Mouse (Mus musculus) right cerebral cortex, postnatal 25 days (tissue): ENCODE data around the gene Slc24a4.

Experiments used
- DNase-seq: peaks from one replicate; pipeline ENCODE4 v3.0.0; 2022

Gene Slc24a4

DNA sequence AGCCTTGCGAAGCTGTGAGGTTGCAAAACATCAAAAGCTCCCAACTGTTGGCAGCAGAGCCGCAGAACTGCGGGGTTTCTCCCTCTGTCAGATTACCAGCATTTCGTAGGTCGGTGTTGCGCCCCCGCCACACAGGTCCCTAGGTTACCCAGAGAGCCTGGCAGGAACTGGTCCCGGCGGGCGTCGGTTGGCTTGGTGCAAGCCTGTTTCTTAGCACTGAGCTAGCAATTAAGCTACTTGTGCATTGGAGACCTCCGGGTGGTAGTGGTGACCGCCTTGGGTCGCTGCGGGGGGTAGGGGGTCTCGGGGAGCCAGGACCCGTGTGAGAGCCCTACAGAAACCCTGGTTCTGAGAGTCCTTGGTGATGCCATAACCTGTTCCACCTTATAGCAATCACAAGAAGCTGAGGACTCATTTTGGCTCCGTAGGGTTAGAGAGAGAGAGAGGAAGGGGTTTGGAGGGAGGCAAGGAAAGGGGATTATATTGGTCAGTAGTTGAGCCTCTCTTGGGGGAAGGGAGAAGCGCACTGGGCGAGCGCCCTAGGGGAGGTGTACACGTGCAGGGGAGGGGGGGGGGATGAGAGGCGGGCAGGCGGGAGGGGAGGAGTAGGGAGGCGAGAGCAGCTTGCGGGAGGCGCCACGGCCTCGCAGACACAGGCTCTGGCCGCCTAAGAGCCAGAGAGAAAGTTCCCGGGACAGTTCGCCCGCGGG, at the start of gene Slc24a4:
Slc24a4 (plus strand) TSS at position 653 of the 710 bp plus-strand sequence.
- peak; percentile 19 for DNase-seq

DNA sequence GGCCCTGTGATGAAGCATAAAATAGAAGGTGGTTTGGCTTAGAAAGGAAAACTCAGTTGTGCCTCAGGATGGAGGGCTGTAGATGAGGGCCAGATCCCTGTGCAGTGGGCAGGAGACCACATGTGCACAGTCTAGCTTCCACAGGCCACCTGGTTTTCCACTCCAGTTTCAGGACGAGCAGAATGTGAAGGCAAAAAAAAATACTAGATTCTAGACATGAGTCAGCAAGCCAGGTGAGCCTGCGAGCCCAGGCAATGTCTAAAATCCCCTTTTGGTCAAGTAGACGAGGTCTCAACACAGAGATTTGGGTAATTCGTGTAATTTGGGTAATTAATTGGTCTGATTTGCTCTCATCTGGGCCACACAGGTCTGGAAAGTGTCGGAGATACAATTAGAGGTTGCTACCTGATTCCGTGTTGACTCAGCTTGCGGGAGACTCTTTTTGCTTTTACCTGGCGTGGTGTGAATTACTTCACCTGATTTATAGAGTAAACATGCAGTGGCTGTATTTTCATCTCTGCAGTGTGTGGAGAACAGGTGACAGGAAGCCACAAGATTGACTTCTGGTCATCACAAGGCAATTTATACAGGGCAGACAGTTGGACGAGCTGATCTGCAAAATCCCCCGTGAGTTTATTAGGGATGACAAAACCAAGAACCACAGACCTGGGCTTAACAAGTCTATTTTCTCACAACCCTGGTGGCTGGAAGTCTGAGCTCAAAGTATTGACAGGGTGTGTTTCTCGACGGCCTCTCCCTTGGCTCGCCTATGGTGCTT, 45.7 kb upstream of the Slc24a4 start:
- DNase-seq: peak; percentile 23

DNA sequence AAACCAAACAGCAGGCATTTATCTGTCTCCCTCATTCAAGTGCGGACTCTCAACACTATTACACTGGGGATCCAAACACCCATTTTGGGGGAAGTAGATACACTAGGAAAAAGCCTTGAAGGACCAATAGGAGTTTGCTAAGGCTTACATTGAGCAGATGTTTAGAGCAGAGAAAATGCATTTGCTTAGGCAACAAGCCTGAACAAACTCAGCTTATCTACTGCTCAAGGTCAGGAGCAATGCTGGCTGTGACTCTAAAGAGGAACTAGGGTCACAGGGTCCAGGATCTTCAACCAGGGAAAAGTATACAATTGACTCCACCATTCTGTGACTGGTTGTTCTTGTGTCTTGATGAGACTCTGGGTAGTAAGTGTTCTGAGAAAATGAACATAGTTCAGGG, 38.0 kb upstream of the Slc24a4 start:
- DNase-seq: no peak

DNA sequence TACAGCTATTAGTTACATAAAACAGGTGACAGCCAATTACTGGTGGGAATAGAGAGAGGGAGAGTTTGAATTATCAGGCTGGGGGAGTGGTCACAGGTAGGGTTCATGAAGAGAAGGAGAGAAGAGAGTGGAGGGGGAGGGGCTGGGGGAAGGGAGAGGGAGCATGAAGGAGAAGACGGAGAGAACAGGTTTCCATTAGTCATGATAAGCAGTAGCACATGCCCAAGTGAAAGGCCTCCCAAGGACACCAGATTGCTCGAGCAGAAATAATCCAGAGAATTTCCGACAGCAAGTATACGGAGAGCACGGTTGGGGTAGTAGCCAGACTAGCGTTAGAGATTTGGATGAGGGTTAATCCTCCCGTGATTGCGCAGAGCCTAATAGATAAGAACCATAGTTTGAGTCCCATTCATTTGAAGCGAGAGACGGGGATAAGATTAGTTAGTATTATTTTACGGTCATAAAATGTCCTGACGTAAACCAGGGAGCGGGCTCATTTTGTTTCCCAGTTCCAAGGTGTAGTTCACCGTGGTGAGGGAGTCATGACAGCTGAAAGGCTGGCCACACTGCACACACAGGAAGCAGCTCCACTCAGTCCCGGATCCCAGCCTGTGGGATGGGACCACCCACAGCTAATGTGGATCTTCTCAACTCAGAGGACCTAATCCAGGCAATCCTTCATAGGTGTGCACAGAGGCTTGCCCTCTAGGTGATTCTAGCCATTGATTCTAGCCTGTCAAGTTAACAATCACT, 36.0 kb upstream of the Slc24a4 start:
- no peak for DNase-seq

DNA sequence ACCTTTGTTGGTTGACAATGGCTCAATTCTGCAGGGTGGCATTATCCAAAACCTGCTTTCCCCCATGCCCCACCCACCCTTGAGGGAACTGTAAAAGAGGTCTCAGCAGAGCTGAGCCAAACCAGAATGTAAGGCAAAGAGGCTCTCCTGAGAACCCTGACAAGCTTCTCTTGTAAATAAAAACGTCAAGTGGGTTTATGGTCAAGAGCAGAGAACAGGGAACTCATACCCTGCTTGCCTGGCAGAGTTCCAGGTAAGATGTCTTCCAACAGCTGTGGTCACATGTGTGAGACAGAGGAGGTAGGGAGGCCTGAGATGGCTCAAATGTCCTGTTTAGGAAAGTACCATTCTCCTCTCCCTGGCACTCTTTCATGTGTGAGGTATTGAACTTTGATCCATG, 22.5 kb upstream of the Slc24a4 start:
- DNase-seq: no peak

DNA sequence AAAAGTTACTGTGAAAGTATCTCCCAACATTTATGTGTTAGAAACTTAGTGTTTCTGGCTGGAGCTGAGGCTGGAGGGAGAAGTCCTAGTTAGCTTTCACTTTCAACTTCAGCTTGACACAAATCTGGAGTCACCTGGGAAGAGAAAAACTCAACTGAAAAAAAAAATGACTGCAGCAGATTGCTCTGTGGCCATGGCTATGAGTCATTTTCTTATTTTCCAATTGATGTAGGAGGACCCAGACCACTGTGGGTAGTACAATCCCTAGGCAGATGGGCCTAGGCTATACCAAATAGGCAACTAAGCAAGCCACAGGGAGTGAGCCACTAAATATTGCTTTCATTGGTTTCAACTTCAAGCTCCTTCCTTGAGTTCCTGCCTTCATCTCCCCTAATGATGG, 19.7 kb upstream of the Slc24a4 start:
- no peak for DNase-seq

DNA sequence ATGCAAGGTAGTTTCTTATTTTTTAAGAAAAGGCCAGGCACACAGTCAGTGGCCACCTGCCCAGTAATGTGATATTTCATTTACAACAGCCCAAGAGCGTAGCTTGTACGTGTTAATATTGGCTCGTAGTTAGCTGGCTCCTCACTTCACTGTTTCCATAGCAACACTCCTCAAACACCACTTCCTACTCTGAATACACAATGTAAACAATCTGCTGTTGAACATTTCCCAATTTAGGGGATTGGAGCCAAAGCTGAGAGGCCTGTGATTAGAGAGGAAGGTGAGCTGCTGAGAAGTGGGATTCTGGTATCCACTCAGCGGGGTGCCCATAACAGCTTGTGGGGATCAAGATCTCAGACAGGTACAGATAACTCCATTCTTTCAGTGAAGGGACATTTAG, 16.0 kb upstream of the Slc24a4 start:
- DNase-seq: no peak

DNA sequence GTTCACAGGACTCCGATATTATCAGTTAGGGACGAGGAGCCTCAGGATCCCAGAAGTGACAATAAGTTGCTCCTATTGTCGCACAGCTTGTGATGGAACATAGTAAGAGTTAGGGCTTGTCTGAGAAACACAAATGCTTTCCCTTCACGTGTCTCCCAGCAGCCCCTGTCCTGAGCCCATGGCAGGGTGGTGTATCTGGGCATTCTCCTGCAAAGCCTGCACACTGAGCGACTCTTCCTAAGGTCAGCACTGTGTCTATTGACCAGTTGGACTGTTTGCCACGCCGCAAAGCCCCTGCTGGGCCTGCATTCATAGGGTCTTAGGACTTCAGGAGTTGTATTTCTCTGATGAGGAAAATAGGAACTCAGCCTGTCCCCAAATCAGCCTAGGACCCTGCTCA, 15.6 kb upstream of the Slc24a4 start:
- DNase-seq: no peak

DNA sequence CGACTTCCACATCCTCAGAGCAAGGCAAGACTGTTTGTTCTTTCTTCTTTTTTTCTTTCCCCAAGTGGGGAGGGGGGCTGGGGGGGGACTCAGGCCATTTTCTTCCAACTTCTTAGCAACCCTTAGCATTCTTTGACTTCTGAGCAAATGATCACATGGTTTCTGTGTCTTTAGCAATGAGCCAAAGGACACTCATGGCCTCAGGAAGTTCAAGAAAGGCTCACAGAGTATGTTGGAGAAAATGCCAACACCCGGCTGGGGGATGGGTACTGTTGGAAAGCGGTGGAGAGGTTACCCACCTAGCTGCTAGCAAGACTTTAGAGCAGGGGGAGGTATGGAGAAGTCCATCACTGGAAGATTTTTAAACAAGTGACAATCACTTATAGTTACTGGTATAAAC, 15.1 kb upstream of the Slc24a4 start:
- no peak for DNase-seq

DNA sequence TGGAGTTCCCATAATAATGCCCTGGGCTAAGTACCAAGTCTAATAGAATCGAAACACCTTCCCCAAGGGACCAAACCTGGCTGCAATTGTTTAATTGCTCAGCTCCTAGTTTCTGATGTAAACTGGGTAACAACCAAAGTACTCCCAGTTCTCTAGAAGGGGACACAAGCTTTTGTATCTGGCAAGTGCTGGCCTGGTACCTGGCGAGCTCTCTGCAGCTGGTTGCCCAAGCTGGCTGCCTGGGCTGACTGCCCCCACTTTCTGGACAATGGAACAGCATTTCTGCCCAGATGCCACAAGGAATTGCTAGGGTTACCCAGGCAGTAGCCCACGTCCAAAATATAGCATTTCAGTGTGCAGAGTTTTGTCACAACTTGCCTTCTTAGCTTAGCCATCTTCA, 12.0 kb upstream of the Slc24a4 start:
- DNase-seq: no peak

DNA sequence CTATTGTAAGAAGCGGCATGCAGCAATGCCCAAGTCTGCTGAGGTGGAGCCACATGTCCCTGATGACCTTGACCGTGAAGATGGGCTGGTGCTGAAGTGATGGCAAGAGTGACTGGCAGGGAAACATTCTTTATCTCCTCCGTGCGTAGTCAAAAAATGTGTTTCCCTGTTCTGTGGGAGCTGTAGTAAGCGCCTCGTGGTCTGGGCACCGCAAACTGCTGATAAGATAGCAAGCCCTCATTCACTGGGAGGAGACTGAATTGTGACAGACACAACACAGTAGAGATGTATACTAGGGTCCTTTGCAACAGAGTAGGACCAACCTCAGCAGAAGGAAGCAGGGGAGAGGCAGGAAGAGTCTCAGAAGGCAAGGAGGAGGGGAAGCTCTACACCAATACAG, 10.5 kb upstream of the Slc24a4 start:
- DNase-seq: no peak

DNA sequence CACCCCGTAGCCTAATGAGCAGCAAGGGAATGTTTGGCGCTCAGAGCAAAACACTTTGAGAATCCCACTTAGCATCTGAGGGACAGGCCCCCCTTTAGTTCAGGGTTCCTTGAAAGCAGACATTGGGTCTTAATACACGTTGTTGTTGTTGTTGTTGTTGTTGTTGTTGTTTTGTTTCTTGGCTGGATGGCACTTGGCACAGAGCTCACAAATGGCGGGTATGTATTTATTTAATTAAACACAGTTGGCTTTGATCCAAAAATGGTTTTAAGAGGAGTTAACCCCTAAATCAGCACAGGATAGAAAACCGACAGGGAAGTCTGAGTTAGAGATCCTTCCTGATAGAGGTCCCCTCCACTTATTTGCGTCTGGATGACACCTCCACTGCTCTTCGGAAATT, 932 bp upstream of the Slc24a4 start:
- DNase-seq: no peak

DNA sequence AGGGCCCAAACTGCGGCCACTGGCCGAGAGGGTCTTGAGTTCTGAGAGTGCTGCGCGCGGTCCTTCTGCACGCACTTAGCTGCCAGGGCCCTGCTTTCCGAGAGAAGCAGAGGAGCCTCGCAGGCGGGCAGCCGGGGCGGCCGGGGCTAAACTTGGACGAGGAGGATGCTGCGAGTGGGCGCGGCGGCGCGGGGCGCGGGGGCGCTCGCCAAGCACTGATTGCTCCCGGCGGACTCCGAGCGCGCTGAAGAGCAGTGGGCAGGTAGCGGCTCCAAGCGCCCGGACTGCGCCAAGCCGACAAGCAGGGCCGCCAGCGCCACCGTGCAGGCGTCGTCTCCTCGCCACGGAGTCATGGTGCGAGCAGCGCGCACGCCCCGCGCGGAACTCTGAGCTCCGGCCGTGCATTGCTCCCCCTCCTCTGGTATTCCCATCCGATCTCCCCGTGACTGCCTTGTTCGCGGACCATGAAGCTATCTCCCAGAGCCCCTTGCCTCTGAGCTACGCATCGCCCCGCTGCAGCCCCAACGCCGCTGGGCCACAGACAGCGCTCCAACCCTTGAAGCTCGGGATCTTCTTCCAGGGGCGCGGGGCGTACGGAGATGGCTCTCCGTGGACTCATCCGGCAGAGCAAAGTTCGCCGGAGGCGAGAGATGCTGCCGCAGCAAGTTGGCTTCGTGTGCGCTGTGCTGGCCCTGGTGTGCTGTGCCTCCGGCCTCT, 416 bp downstream of the Slc24a4 start:
- peak; percentile 87 for DNase-seq

DNA sequence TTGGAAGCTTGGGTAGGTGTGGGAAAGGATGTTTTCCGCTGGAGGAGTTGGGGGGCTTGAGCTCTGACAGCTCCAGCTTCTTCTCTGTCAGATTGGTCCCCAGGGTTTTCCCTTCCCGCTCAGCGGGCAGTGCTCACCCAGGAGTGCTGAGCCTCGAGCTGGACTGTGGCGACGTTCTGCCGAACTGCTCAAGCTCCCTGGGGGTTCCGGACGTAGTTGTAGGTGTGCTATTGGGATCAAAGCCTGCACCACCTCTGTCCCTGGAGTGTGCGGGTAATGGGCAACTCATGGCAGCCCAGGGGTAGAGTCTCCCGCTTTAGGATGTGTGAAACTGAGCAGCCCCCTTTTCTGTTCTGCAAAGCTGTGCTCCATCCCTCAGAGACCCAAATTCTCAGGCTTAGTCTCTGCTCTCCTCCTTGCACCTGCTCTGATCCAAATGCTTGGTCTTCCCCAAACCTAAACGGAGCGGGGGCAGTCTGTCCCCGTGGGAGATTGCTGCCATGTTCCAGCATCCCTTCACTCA, 1.0 kb downstream of the Slc24a4 start:
- peak; percentile 51 for DNase-seq

DNA sequence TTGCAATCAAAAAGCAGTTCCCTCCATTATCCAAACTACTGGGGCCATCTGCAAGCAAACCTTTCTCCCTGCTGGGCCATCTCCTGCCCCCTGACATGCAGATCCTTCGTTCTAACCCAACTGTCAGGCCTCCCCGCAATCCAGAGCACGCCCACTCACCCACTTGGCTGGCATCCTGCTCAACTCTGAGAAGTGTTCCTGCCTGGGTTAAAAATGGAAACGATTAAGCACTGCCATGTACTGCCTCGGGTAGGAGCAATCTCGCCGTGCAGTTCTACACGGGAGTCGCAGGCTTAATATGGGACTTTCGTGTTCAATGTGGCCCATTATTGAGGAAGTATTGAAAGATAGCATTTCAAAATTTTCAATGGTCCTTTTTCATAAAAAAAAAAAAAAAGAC, 11.2 kb downstream of the Slc24a4 start:
- DNase-seq: peak; percentile 36

DNA sequence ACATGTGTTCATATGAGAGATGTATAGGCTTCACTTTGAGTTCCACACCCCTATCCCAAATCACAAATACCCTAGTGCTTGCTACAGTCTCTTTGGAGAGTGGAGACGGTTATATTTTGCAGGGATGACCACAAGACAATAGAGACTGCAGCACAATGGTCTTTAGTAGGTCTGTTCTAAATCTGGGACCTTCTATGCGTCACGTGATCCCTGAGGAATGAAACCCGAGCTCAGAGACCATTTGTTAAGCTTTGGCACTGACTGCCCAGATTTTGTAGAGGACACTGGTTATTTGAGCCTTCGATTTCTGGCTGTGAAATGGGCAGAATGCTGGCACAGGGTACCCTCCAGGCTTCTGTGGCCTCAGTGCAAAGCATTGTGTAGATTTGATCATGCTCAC, 12.8 kb downstream of the Slc24a4 start:
- DNase-seq: no peak

DNA sequence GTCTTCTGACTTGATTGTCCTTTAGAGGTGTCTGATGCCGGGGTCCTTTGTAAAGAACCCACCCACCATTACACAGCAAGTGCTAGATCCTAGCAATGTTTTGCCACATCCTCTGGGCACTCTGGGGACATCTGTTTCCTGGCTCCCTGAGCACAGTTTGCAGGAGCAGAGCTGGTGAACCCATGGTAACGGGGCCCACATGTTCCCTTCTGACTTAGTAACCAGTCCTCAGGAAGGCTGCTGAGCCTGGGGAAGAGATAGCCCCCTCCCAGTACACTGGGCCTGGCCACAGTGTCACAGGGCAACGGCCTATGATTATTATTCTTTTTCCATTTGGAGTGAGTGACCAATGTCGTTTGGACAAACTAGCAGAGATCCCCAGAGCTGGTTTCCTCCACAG, 19.1 kb downstream of the Slc24a4 start:
- DNase-seq: no peak

DNA sequence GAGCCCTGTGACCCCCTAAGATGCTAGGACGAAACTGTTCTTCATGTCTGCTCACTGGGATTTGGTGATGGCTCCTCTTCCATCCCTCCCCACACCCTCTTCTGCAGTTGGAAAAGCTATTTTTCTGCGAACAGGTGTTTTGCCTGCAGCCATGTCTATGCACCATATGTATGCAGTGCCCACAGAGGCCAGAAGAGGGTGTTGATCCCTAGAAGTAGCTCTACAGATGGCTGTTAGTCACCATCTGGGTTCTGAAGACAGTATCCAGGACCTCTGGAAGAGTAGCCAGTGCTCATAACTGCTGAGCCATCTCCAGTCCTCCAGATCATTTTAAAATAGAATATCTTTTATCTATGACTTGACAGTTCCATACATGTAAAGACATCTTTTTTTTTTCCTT, 20.2 kb downstream of the Slc24a4 start:
- no peak for DNase-seq

DNA sequence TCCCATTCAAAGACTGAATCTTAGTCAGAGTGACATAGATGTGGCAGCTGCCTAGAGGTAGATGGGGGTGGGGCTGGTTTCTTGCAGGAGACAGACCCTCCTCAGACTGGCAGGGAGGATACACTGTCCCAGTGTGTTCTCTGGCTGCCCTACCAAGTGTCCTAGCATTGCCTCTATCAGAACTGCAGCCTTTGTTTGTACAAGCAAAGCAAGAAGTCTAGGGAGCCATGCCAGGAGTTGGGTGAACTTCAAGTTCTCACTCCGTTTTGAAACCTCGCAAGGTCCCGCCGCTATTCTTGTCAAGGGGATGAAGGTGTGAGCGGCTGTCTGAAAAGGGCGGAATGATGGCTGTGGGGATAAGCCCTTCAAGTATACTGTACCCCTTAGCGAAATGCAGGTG, 22.7 kb downstream of the Slc24a4 start:
- no peak for DNase-seq

DNA sequence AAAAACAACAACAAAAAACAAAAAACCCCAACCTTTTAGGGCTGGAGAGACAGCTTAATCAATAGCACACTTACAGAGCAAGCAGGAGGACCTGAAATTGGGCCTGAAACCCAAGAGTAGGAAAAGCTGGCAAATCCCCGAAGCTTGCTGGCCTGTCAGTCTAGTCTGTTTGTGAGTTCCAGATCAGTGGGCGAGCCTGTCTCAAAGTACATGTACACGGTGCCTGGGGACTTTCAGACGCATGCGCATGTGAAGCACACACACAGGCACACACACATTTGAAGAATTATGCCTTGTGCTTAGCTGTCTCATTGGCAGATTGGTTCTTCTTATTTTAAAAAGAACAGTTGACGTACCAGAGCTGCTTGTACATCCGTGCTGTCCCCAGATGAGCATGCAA, 25.3 kb downstream of the Slc24a4 start:
- no peak for DNase-seq

DNA sequence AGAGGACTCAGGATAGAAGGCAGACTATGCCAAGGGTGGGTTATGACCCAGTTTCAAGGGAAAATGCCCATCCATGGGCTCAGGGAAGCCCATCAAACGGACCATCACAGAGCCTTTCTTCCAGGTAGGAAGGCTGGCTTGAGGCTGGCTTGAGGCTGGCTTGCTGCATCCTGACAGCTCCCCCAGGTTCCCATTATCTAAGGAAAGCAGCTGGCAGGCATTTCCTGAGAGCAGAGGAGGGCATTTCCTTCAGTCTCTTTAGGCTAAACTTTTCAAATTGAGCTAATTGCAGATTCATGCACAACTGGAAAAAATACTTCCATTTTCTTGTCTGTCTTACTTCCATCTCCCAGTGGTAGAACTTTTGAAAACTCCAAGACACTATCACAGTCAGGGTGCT, 26.3 kb downstream of the Slc24a4 start:
- DNase-seq: no peak

DNA sequence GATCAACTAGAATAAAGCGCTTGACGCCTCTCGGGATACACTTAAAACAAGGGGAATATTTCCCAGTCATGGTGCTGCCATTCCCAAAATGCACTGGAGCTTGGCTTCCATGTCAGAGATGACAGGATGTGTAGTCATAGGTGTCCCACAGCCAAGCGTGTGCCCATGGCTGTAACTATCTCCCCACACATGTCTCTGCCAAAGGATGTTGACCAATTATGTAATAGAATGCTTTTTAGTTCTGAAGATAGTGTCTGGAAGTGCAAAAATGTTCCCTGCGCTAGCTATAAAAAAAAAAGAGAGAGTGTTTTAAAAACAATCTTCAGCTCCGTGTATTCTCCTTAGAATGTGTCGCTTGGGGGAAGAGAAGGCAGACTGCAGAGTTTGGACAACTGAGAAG, 36.1 kb downstream of the Slc24a4 start:
- peak; percentile 46 for DNase-seq

DNA sequence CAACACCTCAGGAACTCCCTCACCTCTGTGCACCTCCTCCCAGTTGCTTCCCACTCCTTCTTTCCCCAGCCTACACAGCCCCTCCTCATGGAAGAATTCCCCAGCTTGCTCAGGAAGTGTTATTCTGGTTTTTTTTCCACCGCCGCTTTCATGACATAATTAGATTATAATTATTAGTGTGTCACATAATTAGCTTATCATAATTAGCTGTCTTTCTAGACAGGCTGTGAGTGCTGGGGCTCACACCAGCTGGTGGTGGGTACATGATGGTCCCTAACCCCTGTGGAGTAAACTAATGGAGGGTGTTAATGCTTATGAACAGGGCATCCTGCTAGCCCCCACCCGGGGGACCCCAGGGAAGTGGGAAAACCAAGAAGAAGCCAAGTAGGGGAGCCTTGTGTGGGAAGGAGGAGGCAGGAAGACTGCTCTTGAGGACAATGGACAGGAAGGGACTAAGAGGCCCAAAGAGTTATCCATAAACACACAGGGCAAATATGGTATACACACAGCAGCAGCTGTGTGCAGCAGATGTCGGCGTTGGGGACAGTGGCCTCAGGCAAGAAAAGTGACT, 38.2 kb downstream of the Slc24a4 start:
- no peak for DNase-seq
